Mouse (Mus musculus): Measurements from ENCODE around the gene Plekhf1. TPM values are rescaled to one million over a fixed set of nuclear protein-coding genes. Genes with fewer than 3 reads are reported as not detected.
A peak's percentile ranks its signal among the peaks of the same experiment; 100 is the strongest.

Plekhf1 gene
- polyA plus RNA-seq, 1 experiment from 2014 or later = 0.79 TPM

DNA sequence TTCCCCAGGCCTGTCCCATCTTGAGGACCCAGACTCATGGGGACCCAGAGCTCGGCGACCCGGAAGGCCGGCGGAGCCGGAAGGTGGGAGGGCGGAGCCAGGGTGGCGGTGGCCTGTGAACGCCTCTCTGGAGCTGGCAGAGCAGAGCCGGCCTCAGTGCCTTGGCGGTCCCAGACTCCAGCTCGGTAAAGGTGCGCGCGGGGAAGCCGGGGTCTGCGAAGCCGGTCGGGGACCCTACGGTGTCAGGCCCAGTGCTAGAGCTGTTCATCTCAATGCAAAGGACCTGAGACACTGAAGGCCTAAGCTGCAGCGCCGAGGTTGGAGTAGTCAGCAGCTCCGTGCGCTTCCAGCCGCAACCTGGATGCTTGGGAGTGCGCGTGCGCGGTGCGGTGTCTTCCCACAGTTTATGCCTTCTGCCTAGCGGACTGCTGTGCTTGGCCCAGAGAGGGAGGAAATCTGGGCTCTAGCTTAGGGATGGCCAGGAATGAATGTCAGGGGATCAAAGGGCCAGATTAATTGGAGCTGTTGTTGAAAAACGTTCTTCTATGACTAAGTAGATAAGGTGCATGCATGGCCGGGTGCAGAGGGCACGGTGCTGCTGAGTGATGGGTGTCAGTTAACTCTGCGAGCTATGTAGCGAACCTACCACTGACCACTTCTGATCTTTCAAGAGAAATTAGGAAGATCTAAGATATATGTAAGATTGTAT is 44.0 kb downstream of the Plekhf1 start:
- H3K27me3 ChIP-seq (replicated peaks; ENCODE audit: control insufficient read depth, insufficient read depth, low read length) = no peaks in the 10 kb centered on the region
- peak overlapping the region; percentile 87 for H3K4me2 ChIP-seq (ENCODE audit: low read length)
- ATAC-seq = peak; percentile 96
- WGBS = 5% methylated on average over 36 of the region's 36 CpGs
- H3K9ac ChIP-seq (ENCODE audit: low read depth, low read length) = peak overlapping the region; percentile 80
- peak overlapping the region; percentile 90 for H3K27ac ChIP-seq (ENCODE audit: low read depth, low read length)
- H3K36me3 ChIP-seq (ENCODE audit: control insufficient read depth, insufficient read depth, low read length) = no peaks in the 10 kb centered on the region
- H3K9me3 ChIP-seq (ENCODE audit: control insufficient read depth, low read length) = no peaks in the 10 kb centered on the region
- peaks cover 15% of the 10 kb centered on the region for H3K4me1 ChIP-seq (ENCODE audit: control insufficient read depth, insufficient read depth, low read depth, low read length)
- H3K4me3 ChIP-seq (ENCODE audit: low read length) = peak overlapping the region; percentile 66

GRCm38 (mm10) chr7:38182962-38183687 is 44.7 kb downstream of the Plekhf1 start, which contains the start of gene 1600014C10Rik:
Gene 1600014C10Rik, plus strand, starts transcription at chr7:38183217.
- Histone ChIP-seq H3K4me3 (ENCODE audit: low read length) (peak within 1 kb of the TSS; percentile 66), H3K36me3 (ENCODE audit: control insufficient read depth, insufficient read depth, low read length) (no peaks in the 10 kb centered on the region), H3K4me2 (ENCODE audit: low read length) (peak within 1 kb of the TSS; percentile 87), H3K9ac (ENCODE audit: low read depth, low read length) (peak within 1 kb of the TSS; percentile 80), H3K9me3 (ENCODE audit: control insufficient read depth, low read length) (no peaks in the 10 kb centered on the region), H3K27me3 (replicated peaks; ENCODE audit: control insufficient read depth, insufficient read depth, low read length) (no peaks in the 10 kb centered on the region), H3K27ac (ENCODE audit: low read depth, low read length) (peak within 1 kb of the TSS; percentile 90), H3K4me1 (ENCODE audit: control insufficient read depth, insufficient read depth, low read depth, low read length) (peaks cover 15% of the 10 kb centered on the region)
- peak; percentile 18; the same call in 1 of the 2 replicates for ATAC-seq
- 4% methylated on average over 28 of the region's 28 CpGs for WGBS

DNA sequence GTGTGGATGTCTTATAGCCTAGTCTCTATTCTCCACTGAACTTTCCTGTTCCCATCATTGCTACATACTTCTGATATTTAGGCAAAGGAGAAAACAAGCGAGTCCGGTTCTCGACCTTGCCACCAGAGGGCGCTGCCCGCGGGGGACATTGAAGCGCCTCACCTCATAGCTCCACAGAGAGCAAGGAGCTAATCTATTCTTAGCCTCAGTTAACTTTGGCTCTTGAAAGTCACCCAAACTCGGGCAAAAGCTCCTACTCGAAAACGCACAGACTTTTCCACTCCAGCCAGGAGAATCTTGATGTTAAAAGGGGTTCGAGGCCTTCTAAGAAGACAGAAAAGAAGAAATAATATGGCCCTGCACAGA is 45.2 kb downstream of the Plekhf1 start:
- Histone ChIP-seq H3K27me3 (replicated peaks; ENCODE audit: control insufficient read depth, insufficient read depth, low read length) (no peaks in the 10 kb centered on the region), H3K9me3 (ENCODE audit: control insufficient read depth, low read length) (no peaks in the 10 kb centered on the region), H3K36me3 (ENCODE audit: control insufficient read depth, insufficient read depth, low read length) (no peaks in the 10 kb centered on the region), H3K4me2 (ENCODE audit: low read length) (peak overlapping the region; percentile 87), H3K9ac (ENCODE audit: low read depth, low read length) (no peak overlapping the region; the same call in 1 of the 2 replicates), H3K27ac (ENCODE audit: low read depth, low read length) (no peak overlapping the region), H3K4me3 (ENCODE audit: low read length) (peak overlapping the region; percentile 66; the same call in 1 of the 2 replicates), H3K4me1 (ENCODE audit: control insufficient read depth, insufficient read depth, low read depth, low read length) (peaks cover 15% of the 10 kb centered on the region)
- WGBS = under 1% methylated on average over 11 of the region's 11 CpGs
- ATAC-seq = no peak

GRCm38 (mm10) chr7:38181366-38181765 is 46.5 kb downstream of the Plekhf1 start:
- Histone ChIP-seq H3K4me2 (ENCODE audit: low read length) (no peak overlapping the region), H3K36me3 (ENCODE audit: control insufficient read depth, insufficient read depth, low read length) (no peaks in the 10 kb centered on the region), H3K27me3 (replicated peaks; ENCODE audit: control insufficient read depth, insufficient read depth, low read length) (no peaks in the 10 kb centered on the region), H3K9ac (ENCODE audit: low read depth, low read length) (no peak overlapping the region), H3K27ac (ENCODE audit: low read depth, low read length) (no peak overlapping the region), H3K9me3 (ENCODE audit: control insufficient read depth, low read length) (no peaks in the 10 kb centered on the region), H3K4me1 (ENCODE audit: control insufficient read depth, insufficient read depth, low read depth, low read length) (peaks cover 15% of the 10 kb centered on the region), H3K4me3 (ENCODE audit: low read length) (no peak overlapping the region)
- WGBS = 83% methylated on average over 2 of the region's 2 CpGs
- no peak for ATAC-seq

GRCm38 (mm10) chr7:38179896-38180295 is 47.9 kb downstream of the Plekhf1 start:
- no peak for ATAC-seq
- Histone ChIP-seq H3K9ac (ENCODE audit: low read depth, low read length) (no peak overlapping the region), H3K4me1 (ENCODE audit: control insufficient read depth, insufficient read depth, low read depth, low read length) (peaks cover 15% of the 10 kb centered on the region), H3K4me3 (ENCODE audit: low read length) (no peak overlapping the region), H3K36me3 (ENCODE audit: control insufficient read depth, insufficient read depth, low read length) (no peaks in the 10 kb centered on the region), H3K9me3 (ENCODE audit: control insufficient read depth, low read length) (no peaks in the 10 kb centered on the region), H3K27ac (ENCODE audit: low read depth, low read length) (no peak overlapping the region), H3K27me3 (replicated peaks; ENCODE audit: control insufficient read depth, insufficient read depth, low read length) (no peaks in the 10 kb centered on the region), H3K4me2 (ENCODE audit: low read length) (no peak overlapping the region)
- 75% methylated on average over 3 of the region's 3 CpGs for WGBS

- Histone ChIP-seq H3K36me3 (ENCODE audit: control insufficient read depth, insufficient read depth, low read length) (no peaks in the 10 kb centered on the region), H3K27me3 (replicated peaks; ENCODE audit: control insufficient read depth, insufficient read depth, low read length) (no peaks in the 10 kb centered on the region), H3K4me1 (ENCODE audit: control insufficient read depth, insufficient read depth, low read depth, low read length) (peaks cover 10% of the 10 kb centered on the region), H3K27ac (ENCODE audit: low read depth, low read length) (no peak overlapping the region), H3K4me3 (ENCODE audit: low read length) (no peak overlapping the region), H3K4me2 (ENCODE audit: low read length) (no peak overlapping the region), H3K9ac (ENCODE audit: low read depth, low read length) (no peak overlapping the region), H3K9me3 (ENCODE audit: control insufficient read depth, low read length) (no peaks in the 10 kb centered on the region)
- no peak for ATAC-seq
- 81% methylated on average over 3 of the region's 3 CpGs for WGBS
These were observed 51.8 kb downstream of the Plekhf1 start for GRCm38 (mm10) chr7:38176056-38176455.

GRCm38 (mm10) chr7:38174321-38175148 is 53.3 kb downstream of the Plekhf1 start:
- Histone ChIP-seq H3K4me3 (ENCODE audit: low read length) (peak overlapping the region; percentile 35), H3K36me3 (ENCODE audit: control insufficient read depth, insufficient read depth, low read length) (no peaks in the 10 kb centered on the region), H3K9me3 (ENCODE audit: control insufficient read depth, low read length) (no peaks in the 10 kb centered on the region), H3K9ac (ENCODE audit: low read depth, low read length) (peak overlapping the region; percentile 72), H3K27me3 (replicated peaks; ENCODE audit: control insufficient read depth, insufficient read depth, low read length) (no peaks in the 10 kb centered on the region), H3K4me1 (ENCODE audit: control insufficient read depth, insufficient read depth, low read depth, low read length) (peaks cover 10% of the 10 kb centered on the region), H3K27ac (ENCODE audit: low read depth, low read length) (peak overlapping the region; percentile 34; the same call in 1 of the 2 replicates), H3K4me2 (ENCODE audit: low read length) (peak overlapping the region; percentile 68)
- 12% methylated on average over 31 of the region's 31 CpGs for WGBS
- peak; percentile 71 for ATAC-seq

DNA sequence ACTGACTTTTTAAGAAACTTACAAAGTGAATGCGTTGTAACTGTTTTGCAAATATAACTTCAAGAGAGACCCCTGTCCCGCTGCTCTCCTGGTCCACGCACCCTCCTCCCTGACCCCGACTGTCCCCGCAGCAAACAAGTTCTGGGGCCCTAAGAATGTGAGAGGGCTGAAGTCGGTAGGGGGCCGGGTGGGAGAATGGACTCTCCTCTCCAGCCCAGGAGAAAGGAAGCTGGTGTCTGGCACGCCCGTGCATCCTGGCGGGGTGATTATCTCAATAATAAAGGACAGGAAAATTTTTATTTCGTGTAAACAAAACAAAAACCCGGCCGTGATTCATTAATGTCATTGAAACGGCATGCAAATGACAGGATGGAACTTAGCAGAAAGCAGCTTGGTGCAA is 53.9 kb downstream of the Plekhf1 start:
- H3K27me3 ChIP-seq (replicated peaks; ENCODE audit: control insufficient read depth, insufficient read depth, low read length) = no peaks in the 10 kb centered on the region
- H3K4me2 ChIP-seq (ENCODE audit: low read length) = peak overlapping the region; percentile 68
- H3K9ac ChIP-seq (ENCODE audit: low read depth, low read length) = peak overlapping the region; percentile 72
- H3K36me3 ChIP-seq (ENCODE audit: control insufficient read depth, insufficient read depth, low read length) = no peaks in the 10 kb centered on the region
- H3K4me3 ChIP-seq (ENCODE audit: low read length) = peak overlapping the region; percentile 35
- H3K27ac ChIP-seq (ENCODE audit: low read depth, low read length) = no peak overlapping the region
- no peaks in the 10 kb centered on the region for H3K9me3 ChIP-seq (ENCODE audit: control insufficient read depth, low read length)
- WGBS = 9% methylated on average over 14 of the region's 14 CpGs
- ATAC-seq = no peak; the same call in 1 of the 2 replicates
- H3K4me1 ChIP-seq (ENCODE audit: control insufficient read depth, insufficient read depth, low read depth, low read length) = peaks cover 10% of the 10 kb centered on the region
